Mouse (Mus musculus) erythroblast, adult 5-6 weeks (primary cell): ENCODE data around the gene Pde4d. TPM values are rescaled to one million over a fixed set of nuclear protein-coding genes. Genes with fewer than 3 reads are reported as not detected.

Experiments
- ATAC-seq: replicated peaks from 2 replicates; pipeline ENCODE4 v1.8.0; 2016; ENCODE audit warnings: moderate number of reproducible peaks, mild to moderate bottlenecking, moderate TSS enrichment, inconsistent platforms; ENCODE audit not compliant: poor library complexity, low FRiP score, severe bottlenecking
- total RNA-seq, 2 experiments: library from RNA; stranded (forward) in 1 of 2; stranded (reverse) in 1 of 2; fragments of 150-400 nt in 1 of 2; fragments of 200-764, 138-1000 nt in 1 of 2; gene quantifications; 2 replicates each; pipeline versions ENCODE4 v1.2.3 to v1.2.4; 2015 to 2017; ENCODE audit warnings: low replicate concordance in 2 of 2

Gene Pde4d
- total RNA-seq, 2 experiments from 2014 or later, result 41.3 to 42.3 TPM

- ATAC-seq, result no peak
Observed at GRCm38 (mm10) chr13:109260220-109260795, 810.6 kb downstream of the Pde4d start.

GRCm38 (mm10) chr13:109260796-109261516 is 811.2 kb downstream of the Pde4d start:
- ATAC-seq, result no peak

- ATAC-seq, result no peak
Observed at GRCm38 (mm10) chr13:109261642-109262220, 812.0 kb downstream of the Pde4d start.

- no peak for ATAC-seq
Observed at GRCm38 (mm10) chr13:109262501-109262900, 812.8 kb downstream of the Pde4d start.

GRCm38 (mm10) chr13:109263833-109264232 is 814.1 kb downstream of the Pde4d start:
- no peak for ATAC-seq

- ATAC-seq, result no peak
Observed at GRCm38 (mm10) chr13:109268253-109268652, 818.5 kb downstream of the Pde4d start.

- no peak for ATAC-seq
Observed at GRCm38 (mm10) chr13:109268659-109269322, 819.0 kb downstream of the Pde4d start.

GRCm38 (mm10) chr13:109274869-109275268 is 825.1 kb downstream of the Pde4d start:
- no peak for ATAC-seq

GRCm38 (mm10) chr13:109277792-109278191 is 828.0 kb downstream of the Pde4d start:
- no peak for ATAC-seq

GRCm38 (mm10) chr13:109278504-109278912 is 828.8 kb downstream of the Pde4d start:
- ATAC-seq, result no peak

- ATAC-seq, result no peak
Observed at GRCm38 (mm10) chr13:109279211-109279610, 829.5 kb downstream of the Pde4d start.

- ATAC-seq, result no peak
Observed at GRCm38 (mm10) chr13:109280433-109280832, 830.7 kb downstream of the Pde4d start.

GRCm38 (mm10) chr13:109287465-109287864 is 837.7 kb downstream of the Pde4d start:
- no peak for ATAC-seq

- no peak for ATAC-seq
Observed at GRCm38 (mm10) chr13:109290922-109291321, 841.2 kb downstream of the Pde4d start.

- ATAC-seq, result no peak
Observed at GRCm38 (mm10) chr13:109293011-109293410, 843.3 kb downstream of the Pde4d start.

- ATAC-seq, result no peak
Observed at GRCm38 (mm10) chr13:109296347-109297037, 846.7 kb downstream of the Pde4d start.

- ATAC-seq, result no peak
Observed at GRCm38 (mm10) chr13:109298852-109299251, 849.1 kb downstream of the Pde4d start.

GRCm38 (mm10) chr13:109299511-109300250 is 849.9 kb downstream of the Pde4d start:
- no peak for ATAC-seq

- ATAC-seq, result no peak
Observed at GRCm38 (mm10) chr13:109312542-109312941, 862.8 kb downstream of the Pde4d start.
